Mouse (Mus musculus): ENCODE measurements around the gene Tatdn3.

Tatdn3 gene

GRCm38 (mm10) chr1:191062781-191063485, at the start of gene Tatdn3, which contains the start of gene Nsl1:
Tatdn3 (minus strand) TSS chr1:191062932.
Nsl1 (plus strand) TSS chr1:191063012.
- DNase-seq: peak; percentile 91

GRCm38 (mm10) chr1:191111146-191111545, 48.4 kb upstream of the Tatdn3 start:
- no peak for DNase-seq

GRCm38 (mm10) chr1:191109907-191110306, 47.2 kb upstream of the Tatdn3 start:
- DNase-seq: no peak

- no peak for DNase-seq
Measured at GRCm38 (mm10) chr1:191107306-191107705, 44.6 kb upstream of the Tatdn3 start.

GRCm38 (mm10) chr1:191105246-191105645, 42.5 kb upstream of the Tatdn3 start:
- no peak for DNase-seq

- no peak for DNase-seq
Measured at GRCm38 (mm10) chr1:191102730-191103370, 40.1 kb upstream of the Tatdn3 start.

- no peak for DNase-seq
Measured at GRCm38 (mm10) chr1:191099772-191100291, 37.1 kb upstream of the Tatdn3 start.

GRCm38 (mm10) chr1:191099114-191099513, 36.4 kb upstream of the Tatdn3 start:
- DNase-seq: no peak

GRCm38 (mm10) chr1:191097802-191098747, 35.3 kb upstream of the Tatdn3 start, which contains the start of gene Batf3:
Batf3 (plus strand) TSS chr1:191097847.
- peak; percentile 56 for DNase-seq

GRCm38 (mm10) chr1:191096871-191097681, 34.3 kb upstream of the Tatdn3 start:
- no peak for DNase-seq

GRCm38 (mm10) chr1:191095019-191095418, 32.3 kb upstream of the Tatdn3 start:
- DNase-seq: no peak

- no peak for DNase-seq
Measured at GRCm38 (mm10) chr1:191093578-191093977, 30.8 kb upstream of the Tatdn3 start.

GRCm38 (mm10) chr1:191092050-191092449, 29.3 kb upstream of the Tatdn3 start:
- no peak for DNase-seq

- DNase-seq: no peak
Measured at GRCm38 (mm10) chr1:191089355-191089754, 26.6 kb upstream of the Tatdn3 start.

GRCm38 (mm10) chr1:191087955-191088354, 25.2 kb upstream of the Tatdn3 start:
- DNase-seq: no peak

- DNase-seq: no peak
Measured at GRCm38 (mm10) chr1:191086960-191087359, 24.2 kb upstream of the Tatdn3 start.

GRCm38 (mm10) chr1:191086304-191086878, 23.7 kb upstream of the Tatdn3 start:
- no peak for DNase-seq

GRCm38 (mm10) chr1:191085597-191085996, 22.9 kb upstream of the Tatdn3 start:
- DNase-seq: no peak

- DNase-seq: peak; percentile 72
Measured at GRCm38 (mm10) chr1:191084951-191085559, 22.3 kb upstream of the Tatdn3 start.

GRCm38 (mm10) chr1:191083230-191083629, 20.5 kb upstream of the Tatdn3 start:
- DNase-seq: no peak

GRCm38 (mm10) chr1:191075199-191075883, 12.6 kb upstream of the Tatdn3 start:
- DNase-seq: peak; percentile 56
